Mouse (Mus musculus) liver, embryonic 16.5 days (tissue): ENCODE results near the gene Mrap2. TPM values are rescaled to one million over a fixed set of nuclear protein-coding genes. Genes with fewer than 3 reads are reported as not detected.

Experiments used
- ATAC-seq: fragments of 200-750 bp; cut with Nextera tagmentation; 2 replicates; pipeline ENCODE4 v1.8.0; 2017; ENCODE audit warnings: low read depth, mild to moderate bottlenecking, moderate number of reproducible peaks, moderate library complexity
- H3K27ac ChIP-seq: fragments of 300-500 bp; sonication (generic); 2 replicates; pipeline ENCODE4 v1.5.1; 2014; ENCODE audit warnings: mild to moderate bottlenecking, low read length
- H3K27me3 ChIP-seq: fragments of 300-500 bp; sonication (generic); 2 replicates; pipeline ENCODE4 v1.6.1; 2014; ENCODE audit warnings: low read depth, low read length, mixed read lengths; ENCODE audit not compliant: control insufficient read depth, insufficient read depth
- H3K36me3 ChIP-seq: fragments of 300-500 bp; sonication (generic); 2 replicates; pipeline ENCODE4 v1.6.1; 2014; ENCODE audit warnings: mild to moderate bottlenecking; ENCODE audit not compliant: control insufficient read depth, insufficient read depth
- H3K4me1 ChIP-seq: fragments of 300-500 bp; sonication (generic); 2 replicates; pipeline ENCODE4 v1.6.1; 2014; ENCODE audit warnings: low read depth, low read length, mixed read lengths; ENCODE audit not compliant: control insufficient read depth
- H3K4me2 ChIP-seq: fragments of 300-500 bp; sonication (generic); 2 replicates; pipeline ENCODE4 v1.6.1; 2014; ENCODE audit warnings: low read depth, low read length, mixed read lengths
- H3K4me3 ChIP-seq: fragments of 300-500 bp; sonication (generic); 2 replicates; pipeline ENCODE4 v1.5.1; 2014; ENCODE audit warnings: low read depth, mild to moderate bottlenecking, low read length
- H3K9ac ChIP-seq: fragments of 300-500 bp; sonication (generic); 2 replicates; pipeline ENCODE4 v1.6.1; 2014; ENCODE audit warnings: low read depth, low read length
- H3K9me3 ChIP-seq: fragments of 300-500 bp; sonication (generic); replicated peaks from 2 replicates; pipeline ENCODE4 v1.6.1; 2016; ENCODE audit warnings: low read length; ENCODE audit not compliant: control insufficient read depth
- WGBS: fragments of 180-500 bp; shearing (Covaris S2); extraction: QIAGEN DNeasy Blood & Tissue Kit; methylation state at CpG from one replicate; pipeline ENCODE4 v1.1.7; 2014; ENCODE audit not compliant: insufficient replicate concordance; 5-methylcytosine and 5-hydroxymethylcytosine counted together
- polyA plus RNA-seq: library from polyadenylated mRNA; unstranded; fragments of >200 nt; fragmentation: Nextera tagmentation; extraction: Ambion mirVana; gene quantifications from 2 replicates; pipeline ENCODE4 v1.2.1, GENCODE M21; 2015

The Mrap2 gene
- polyA plus RNA-seq, 1 experiment from 2014 or later = not detected

GRCm38 (mm10) chr9:87200426-87200825, 56.3 kb downstream of the Mrap2 start:
- WGBS = 76% methylated on average over 5 of the region's 5 CpGs
- H3K27ac ChIP-seq = no peak overlapping the region
- peaks cover 4% of the 10 kb centered on the region; the same call in 1 of the 2 replicates for H3K36me3 ChIP-seq
- no peak overlapping the region for H3K9ac ChIP-seq
- H3K4me2 ChIP-seq = no peak overlapping the region
- H3K27me3 ChIP-seq = no peaks in the 10 kb centered on the region
- ATAC-seq = no peak
- no peaks in the 10 kb centered on the region for H3K9me3 ChIP-seq
- no peaks in the 10 kb centered on the region for H3K4me1 ChIP-seq
- no peak overlapping the region for H3K4me3 ChIP-seq

GRCm38 (mm10) chr9:87200919-87201318, 56.8 kb downstream of the Mrap2 start:
- Histone ChIP-seq H3K9ac (no peak overlapping the region), H3K36me3 (peaks cover 4% of the 10 kb centered on the region; the same call in 1 of the 2 replicates)

GRCm38 (mm10) chr9:87202431-87202830, 58.3 kb downstream of the Mrap2 start:
- no peak for ATAC-seq
- Histone ChIP-seq H3K9ac (no peak overlapping the region), H3K4me3 (no peak overlapping the region), H3K4me2 (no peak overlapping the region), H3K9me3 (no peaks in the 10 kb centered on the region), H3K4me1 (no peaks in the 10 kb centered on the region), H3K27me3 (no peaks in the 10 kb centered on the region), H3K36me3 (peaks cover 4% of the 10 kb centered on the region; the same call in 1 of the 2 replicates), H3K27ac (no peak overlapping the region)
- 85% methylated on average over 6 of the region's 6 CpGs for WGBS

More at GRCm38 (mm10) chr9:87200919-87201318, 56.8 kb downstream of the Mrap2 start:
- Histone ChIP-seq H3K4me1 (no peaks in the 10 kb centered on the region), H3K27me3 (no peaks in the 10 kb centered on the region), H3K27ac (no peak overlapping the region), H3K9me3 (no peaks in the 10 kb centered on the region), H3K4me3 (no peak overlapping the region), H3K4me2 (no peak overlapping the region)
- WGBS = 80% methylated on average over 4 of the region's 4 CpGs
- no peak for ATAC-seq

GRCm38 (mm10) chr9:87210830-87211339, 66.8 kb downstream of the Mrap2 start:
- Histone ChIP-seq H3K36me3 (no peaks in the 10 kb centered on the region), H3K4me2 (no peak overlapping the region), H3K9me3 (no peaks in the 10 kb centered on the region), H3K9ac (no peak overlapping the region), H3K4me1 (no peaks in the 10 kb centered on the region), H3K27ac (no peak overlapping the region), H3K27me3 (no peaks in the 10 kb centered on the region), H3K4me3 (no peak overlapping the region)
- no peak for ATAC-seq
- 81% methylated on average over 9 of the region's 9 CpGs for WGBS

GRCm38 (mm10) chr9:87213204-87213603, 69.1 kb downstream of the Mrap2 start:
- 58% methylated on average over 4 of the region's 4 CpGs for WGBS
- no peak overlapping the region for H3K4me3 ChIP-seq

More at GRCm38 (mm10) chr9:87213204-87213603, 69.1 kb downstream of the Mrap2 start:
- no peak overlapping the region for H3K9ac ChIP-seq
- ATAC-seq = no peak
- no peak overlapping the region for H3K4me2 ChIP-seq
- H3K36me3 ChIP-seq = no peaks in the 10 kb centered on the region
- H3K27ac ChIP-seq = no peak overlapping the region
- H3K27me3 ChIP-seq = no peaks in the 10 kb centered on the region
- no peaks in the 10 kb centered on the region for H3K9me3 ChIP-seq
- no peaks in the 10 kb centered on the region for H3K4me1 ChIP-seq

Other genes starting within 250 kb of the Mrap2 start
- not detected in 2 replicates for gene Ripply2, start 128.8 kb upstream of the Mrap2 start, polyA plus RNA-seq
- 30.8 and 32.3 TPM in 2 replicates for gene Cyb5r4, start 122.3 kb upstream of the Mrap2 start, polyA plus RNA-seq
- gene Cep162, start 111.2 kb downstream of the Mrap2 start, polyA plus RNA-seq = 1.6 and 1.7 TPM in 2 replicates